Mouse (Mus musculus) spleen, adult 12 weeks (tissue): ENCODE results near the gene Dock8.

Source experiments
- DNase-seq: peaks from one replicate; pipeline ENCODE4 v3.0.0; 2022; ENCODE audit warnings: low spot score

The Dock8 gene

DNA sequence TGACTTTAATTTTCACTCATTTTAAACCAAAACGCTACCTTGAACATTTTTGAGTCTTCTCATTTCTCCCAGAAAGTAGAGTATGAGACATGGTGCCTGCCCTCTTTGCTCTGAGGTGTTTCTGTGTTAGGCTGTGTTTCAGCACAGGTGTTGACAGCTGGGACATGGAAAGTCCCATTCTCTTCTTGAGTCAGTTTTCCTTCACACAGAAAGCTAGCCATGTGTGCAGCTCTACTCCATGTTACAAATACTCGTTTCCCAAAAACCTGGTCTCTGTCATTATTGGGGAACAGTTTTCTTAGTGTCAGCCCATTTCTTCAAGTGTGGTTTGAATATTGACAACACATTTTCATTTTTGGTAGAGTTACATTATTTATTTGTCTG is 63.5 kb downstream of the Dock8 start:
- DNase-seq: no peak

DNA sequence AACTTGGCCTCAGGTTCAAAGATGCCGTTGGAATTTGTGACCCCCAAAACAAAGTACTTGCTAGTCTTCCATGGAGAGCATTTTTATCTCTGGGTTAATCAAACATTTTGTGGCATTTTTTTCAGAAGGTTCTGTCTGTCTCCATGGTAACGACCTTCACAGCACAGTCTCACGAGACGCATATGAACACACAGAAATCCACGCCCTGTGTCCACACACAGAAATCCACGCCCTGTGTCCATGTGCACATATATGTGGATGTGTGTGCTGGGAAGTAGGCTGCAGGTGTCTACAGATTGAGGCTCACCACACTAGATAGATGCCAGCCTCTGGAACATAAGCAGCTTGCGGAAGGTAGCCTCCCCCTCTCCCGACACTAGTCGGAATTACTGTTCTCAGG is 66.9 kb downstream of the Dock8 start:
- DNase-seq: no peak

DNA sequence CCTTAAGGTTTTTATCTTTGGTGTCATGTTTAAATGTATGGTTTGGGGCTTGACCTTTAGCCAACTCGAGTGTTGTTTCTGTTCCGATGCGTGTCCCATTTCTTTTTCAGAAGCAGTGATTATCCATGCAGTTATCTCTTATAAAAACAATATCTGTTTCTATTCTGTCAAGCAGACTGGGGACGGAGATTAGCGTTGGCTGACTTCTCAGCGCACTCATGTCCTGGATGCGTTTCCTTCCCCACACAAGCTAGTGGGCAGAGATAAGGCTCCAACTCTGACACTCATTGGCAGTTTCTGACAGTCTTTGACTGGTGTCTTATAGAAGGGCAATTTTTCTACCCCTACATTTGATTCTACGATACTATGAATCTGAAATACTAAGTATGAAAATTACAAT is 69.2 kb downstream of the Dock8 start:
- no peak for DNase-seq

DNA sequence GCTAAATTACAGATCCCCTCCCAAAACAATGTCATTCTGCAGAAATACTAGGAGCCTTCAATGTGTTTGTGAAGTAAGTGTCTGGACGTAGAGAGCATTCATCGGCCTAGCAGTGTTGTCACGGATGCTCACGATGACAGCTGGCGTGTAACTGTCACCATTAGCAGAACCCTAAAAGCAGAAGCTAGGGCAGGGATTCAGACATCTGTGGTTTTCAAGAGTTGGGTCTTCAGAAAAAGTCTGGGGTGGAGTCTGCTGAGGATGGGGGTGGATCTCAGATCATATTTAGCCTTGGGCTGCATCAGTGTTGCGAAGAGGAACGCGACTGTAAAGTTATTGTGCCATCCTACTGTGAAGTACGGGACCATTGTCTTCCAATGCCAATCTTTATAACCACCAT is 73.2 kb downstream of the Dock8 start:
- DNase-seq: no peak

DNA sequence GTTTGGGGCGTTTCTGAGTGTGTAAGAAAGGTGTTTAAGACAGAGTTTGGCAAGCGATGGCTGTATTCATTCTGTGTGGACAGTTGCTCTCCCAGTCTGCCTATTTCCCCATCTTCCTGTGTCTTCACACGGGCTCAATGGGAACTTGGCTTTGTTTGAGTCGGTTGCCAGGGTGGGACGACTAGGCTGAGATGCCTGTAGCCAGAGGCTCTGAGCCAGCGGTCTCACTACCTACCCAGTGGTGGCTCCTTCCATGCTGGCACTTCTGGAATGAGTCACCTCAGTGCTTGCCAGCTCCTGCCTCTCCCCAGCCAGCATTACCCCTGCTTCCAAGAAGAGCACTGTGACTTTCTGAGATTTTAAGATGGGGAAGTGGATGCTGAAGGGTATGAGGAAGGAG is 75.4 kb downstream of the Dock8 start:
- DNase-seq: no peak

DNA sequence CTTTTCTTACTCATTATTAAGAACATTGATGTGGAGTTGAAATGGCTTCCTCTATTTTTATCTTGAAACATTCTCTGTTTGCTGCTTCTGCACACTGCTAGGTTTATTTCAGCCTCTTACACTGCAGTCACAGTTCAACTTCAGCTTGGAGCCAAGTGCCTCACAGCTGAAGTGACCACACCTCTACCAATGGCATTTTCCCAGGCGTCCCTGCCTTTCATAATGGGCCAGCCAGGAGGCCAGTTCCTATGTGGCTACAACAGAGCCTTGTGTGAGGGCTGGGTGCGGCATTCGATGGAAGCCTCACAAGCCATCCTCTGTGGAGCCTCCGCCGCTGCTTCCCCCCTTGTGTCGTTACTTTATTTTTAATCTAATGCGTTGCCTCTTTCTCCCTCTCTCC is 78.3 kb downstream of the Dock8 start:
- DNase-seq: no peak

DNA sequence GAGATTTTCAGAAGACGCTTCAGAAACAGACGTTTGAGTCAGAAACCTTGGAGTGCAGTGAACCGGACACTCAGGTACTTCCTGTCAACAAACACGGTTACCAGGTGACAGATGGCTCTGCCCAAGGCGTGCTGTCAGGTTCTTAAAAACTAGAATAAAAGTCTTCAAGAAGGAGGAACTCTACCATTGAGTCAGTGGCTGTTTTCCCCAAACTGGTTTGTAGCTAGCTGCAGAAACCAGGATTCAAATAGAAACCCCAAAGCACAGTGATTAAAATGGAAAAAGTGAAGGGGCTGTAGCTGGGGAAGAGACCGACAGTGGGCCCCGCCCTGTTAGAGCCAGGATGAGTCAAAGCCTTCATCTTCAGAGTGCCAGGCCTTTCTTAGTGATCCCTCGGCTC is 78.8 kb downstream of the Dock8 start:
- DNase-seq: no peak

DNA sequence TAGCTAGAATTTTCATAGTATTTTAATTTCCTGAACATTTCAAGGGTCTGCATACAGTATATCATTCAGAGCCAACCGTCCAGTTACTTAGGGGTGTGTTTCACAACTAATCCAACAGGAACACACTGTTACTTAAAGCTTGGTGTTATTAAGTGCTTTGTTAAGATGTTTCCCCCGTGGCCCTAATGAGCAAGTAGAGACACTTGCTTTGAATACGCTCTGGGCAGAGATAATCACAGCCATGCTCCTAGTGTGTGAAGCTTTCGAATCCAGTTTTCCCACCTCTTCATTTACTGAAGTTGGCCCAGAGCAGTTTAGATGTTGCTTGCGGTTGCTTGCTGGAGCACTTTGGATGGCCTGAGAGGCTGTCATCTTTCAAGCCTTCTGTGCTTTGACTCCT is 80.8 kb downstream of the Dock8 start:
- DNase-seq: no peak

DNA sequence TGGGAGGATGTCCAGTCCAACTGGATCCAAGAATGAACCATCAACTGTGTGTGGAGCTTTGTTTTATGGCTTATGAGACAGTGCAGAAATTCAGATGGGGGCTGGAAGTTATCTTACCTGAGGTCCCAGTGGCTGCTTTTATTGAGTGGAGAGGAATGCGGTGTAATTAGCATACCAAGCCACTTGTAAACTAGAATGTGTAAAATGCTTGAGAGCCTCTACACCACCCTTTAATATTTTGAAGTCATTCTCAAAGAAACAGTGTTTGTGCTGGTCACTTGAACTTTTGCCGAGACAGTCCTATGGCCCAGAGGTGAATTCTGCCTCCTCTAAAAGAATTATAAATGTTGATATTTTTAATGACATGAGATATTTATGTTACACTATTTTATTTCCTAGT is 83.5 kb downstream of the Dock8 start:
- no peak for DNase-seq

DNA sequence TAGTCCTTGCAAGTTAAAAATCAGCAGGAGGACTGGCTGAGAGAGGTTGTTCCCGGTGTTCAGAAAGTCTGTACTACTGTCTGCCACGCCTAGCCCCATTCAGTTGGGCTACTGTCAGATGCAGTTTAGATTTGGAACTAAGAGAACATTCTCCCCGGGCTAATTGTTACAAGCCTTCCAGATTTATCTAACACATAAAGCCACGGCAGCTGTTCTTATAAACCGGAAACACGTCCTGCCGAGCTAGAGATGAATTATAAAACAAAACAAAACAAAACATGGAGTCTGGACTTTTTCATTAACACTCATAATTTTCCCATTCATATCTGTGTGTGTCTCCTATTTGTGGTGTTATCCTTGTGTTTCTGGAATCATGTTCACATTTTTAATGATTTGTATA is 87.8 kb downstream of the Dock8 start:
- no peak for DNase-seq

DNA sequence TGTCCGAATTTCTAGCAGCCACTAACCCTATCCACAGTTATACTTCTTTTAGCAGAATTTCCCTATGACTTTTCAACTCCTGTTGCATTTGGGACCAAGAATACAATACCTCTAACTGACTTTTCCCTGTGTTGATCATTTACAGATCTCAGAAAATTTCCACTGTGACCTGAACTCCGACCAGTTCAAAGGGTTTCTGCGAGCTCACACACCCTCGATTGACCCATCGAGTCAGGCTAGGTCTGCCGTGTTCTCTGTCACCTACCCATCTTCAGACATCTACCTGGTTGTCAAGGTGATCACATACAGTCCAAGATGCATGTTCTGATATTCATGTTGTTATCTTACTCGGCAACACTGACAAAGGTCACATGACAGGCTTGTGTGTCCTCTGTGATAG is 90.4 kb downstream of the Dock8 start:
- no peak for DNase-seq

DNA sequence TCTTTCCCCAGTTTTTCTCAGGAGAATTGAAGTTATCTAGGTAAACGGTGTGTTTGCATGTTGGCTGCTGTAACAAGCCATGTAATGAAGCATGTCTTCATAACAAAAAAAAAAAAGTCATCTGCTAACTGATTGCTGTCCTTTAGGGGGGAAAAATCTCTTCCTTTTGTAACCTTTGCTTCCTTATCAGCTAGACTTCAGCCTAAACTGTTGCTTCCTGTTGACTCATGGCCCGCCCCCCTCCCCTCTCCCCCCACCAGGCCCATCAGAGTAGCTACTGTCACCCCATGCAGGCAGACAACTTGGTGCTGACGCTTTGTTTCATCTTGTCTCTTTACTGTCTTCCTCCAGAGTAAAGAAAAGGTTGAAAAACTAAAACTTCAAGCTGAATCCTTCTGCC is 95.8 kb downstream of the Dock8 start:
- DNase-seq: no peak

DNA sequence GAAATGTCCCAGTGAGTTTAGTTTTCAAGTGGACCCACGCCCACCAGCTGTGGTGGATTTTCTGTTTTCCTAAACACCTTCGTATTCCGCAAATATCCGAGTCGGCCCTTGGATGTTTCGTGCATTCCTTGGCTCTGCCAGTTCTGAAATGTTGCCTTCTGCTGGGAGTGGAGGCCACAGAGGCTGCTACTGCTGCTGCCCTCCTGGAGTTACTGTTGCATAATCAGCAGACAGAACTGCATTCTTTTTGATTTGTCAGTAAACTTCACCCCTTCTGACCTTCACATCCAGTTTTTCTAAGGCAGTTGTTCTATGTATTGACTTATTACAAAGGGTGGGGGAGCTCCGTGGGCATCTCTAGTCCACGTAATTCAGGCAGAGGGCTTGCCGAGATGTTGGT is 97.0 kb downstream of the Dock8 start:
- no peak for DNase-seq

DNA sequence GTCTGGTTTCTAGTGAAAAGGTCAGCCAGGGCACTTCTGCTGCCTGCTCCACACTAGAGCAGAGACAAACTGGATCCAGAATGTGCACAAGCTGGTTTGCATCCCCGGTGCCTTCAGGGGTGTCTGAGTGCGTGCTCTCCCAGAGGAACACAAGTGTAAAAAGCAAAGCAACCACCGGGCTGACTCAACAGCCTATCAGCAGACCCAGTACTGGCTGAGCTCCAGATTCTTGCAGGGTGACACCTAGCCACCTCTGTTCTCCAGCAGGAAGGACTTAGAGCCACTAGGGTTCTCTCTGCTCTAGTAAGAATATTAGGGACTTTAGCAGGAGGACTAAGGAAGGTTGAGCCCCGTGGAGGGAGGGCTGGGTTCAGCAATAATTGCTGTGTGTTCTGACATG is 97.7 kb downstream of the Dock8 start:
- DNase-seq: no peak

DNA sequence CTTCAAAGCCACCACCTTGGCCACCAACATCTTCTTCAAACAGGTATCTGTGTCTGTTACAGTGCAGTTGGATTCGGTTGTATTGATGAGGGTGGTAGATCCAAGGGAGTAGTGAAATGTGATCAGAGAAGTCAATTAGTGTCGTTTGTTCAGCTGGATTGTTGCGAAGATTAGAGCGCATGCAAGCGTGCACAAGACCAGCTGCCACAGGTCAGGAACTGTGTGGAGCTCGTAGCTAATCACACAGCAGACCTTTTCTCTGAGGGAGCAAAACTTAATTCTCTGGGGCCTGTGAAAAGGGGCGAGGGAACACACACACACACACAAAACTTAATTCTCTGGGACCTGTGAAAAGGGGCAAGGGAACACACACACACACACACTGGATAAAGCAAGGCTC is 98.2 kb downstream of the Dock8 start:
- no peak for DNase-seq

DNA sequence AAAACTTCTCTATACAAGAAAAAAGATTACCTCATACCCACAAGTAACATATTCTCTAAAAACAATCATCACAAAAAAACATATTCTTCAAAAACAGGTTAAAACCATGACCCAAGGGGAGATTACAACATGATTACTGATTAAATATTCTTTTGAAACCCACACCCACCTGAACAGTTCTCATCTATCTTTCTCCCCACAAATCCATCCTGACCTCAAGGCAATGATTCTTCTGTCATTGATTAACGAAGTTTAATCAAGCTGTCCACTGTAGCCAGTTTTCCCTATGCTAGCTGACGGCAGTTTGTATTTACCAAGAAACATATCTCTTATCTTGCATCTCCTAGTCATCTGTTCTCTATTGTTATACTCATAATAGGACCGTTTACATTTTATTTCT is 98.6 kb downstream of the Dock8 start:
- DNase-seq: no peak

DNA sequence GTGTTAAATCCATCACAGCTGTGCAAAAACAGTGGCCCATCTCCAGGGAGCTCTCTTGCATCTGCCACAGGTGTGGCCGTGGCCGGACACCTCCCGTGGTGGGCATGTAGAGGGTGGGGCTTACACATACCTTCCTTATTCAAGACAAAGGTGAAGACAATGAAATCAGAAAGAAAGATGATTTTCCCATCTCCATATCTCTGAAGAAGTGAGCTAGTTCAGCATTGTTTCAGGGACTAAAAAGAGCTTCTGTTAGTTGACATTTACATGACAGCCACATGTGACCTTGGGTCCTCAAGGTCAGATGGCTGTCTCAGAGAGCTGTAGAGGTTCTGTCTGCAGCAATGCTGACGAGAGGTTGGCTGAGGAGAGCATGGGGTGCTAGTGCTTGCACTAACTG is 99.6 kb downstream of the Dock8 start:
- DNase-seq: no peak

DNA sequence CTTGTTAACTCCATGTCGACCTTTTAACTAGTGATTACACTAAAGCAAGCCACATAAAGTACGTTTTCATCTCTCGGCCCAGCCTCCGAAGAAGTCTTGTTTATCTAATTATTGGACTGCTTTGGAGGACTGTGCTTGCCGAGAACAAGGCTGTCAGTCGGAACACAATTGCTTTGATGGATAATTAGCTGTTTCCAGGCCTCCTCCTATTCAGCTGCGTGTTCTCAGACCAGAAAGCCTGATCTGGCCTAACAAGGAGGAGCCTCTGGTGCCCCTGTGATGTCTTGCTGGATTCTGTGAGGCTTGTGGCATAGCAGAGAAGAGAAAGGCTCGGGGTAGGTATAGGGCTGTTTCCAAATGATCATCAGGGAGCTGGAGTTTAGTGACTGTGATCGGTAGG is 106.3 kb downstream of the Dock8 start:
- no peak for DNase-seq

DNA sequence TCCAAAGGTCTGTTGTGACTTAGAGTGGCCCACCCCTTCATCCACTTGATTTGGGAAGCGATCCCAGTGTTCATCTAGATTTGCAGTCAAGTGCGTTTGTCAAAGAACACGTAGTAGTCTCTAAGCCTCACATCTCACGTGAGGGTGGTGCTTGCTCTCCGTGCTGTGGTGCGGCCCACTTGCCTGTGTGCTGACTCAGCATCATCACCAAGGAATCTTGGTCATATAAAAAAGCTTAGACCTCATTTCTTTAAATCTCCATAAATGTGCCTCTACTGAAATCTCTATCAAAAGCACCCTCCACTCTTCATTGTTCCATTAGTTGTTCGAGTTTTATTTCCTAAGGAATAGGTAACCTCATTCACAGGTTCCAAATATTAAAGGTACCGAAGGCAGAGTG is 107.0 kb downstream of the Dock8 start:
- DNase-seq: no peak

DNA sequence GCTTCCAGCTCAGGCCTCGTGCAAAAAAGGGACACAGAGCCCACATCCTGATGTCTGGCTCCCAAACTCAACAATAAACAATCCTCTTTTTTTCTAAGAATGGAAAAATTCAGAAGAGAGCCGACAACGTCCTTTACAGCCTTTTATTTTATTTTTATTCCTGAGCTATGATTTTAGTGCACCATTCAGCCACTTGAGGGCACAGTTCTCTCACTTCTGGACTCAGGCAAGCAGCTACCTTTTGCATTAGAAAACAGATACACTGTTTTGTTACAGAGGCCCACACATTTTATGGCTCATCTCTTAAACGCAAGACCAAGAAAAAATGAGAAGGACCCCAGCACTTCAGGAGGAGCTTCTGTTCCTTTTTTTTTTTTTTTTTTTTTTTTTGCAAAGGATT is 108.1 kb downstream of the Dock8 start:
- DNase-seq: no peak

DNA sequence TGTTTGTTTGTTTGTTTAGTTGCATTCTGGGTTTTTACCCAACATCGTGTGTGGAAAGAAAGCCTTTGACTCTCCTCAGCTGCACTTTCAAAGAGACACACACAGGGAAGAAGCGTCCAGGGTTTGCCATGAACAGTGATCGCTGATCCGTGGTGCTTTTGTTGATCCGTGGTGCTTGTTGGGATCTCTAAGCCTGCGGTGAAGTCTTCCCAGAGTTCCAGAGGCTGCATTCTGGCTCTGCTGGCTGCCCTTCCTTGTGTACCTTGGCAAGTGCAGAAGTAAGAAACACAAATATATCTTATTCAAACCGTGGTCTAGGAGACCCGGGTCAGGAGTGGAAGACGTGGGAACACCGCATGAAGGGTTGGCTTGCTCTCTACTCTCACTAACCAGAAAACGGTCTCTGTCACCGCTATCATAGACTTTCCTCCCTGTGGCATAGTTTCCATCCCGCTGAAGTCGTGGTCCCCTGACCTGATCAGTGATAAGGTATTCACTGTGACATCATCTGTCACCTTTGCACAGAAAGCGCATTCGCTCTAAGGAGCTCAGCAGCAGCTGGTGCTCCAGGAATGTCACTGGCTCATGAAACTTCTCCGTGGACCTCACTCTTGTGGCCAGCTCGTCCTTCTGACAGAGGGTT is 112.4 kb downstream of the Dock8 start:
- DNase-seq: no peak

DNA sequence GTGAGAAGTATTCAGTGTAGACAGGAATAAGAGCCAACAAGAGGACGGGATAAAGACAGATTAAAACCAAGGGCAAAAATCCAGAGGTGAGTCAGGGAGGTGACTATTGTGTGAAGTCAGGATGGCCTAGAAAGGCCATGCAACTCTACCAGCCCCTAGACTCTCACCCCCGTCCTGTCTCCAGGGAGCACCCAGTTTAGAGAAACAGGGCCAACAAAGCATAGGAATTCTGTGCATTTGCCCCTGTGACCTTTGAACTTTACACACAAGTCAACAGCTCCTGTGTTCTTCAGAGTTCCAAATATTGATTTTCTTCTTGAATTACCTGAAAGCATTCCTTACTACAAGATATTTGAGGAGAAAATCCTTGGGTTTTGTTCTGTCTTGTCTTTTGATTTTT is 117.6 kb downstream of the Dock8 start:
- DNase-seq: no peak

DNA sequence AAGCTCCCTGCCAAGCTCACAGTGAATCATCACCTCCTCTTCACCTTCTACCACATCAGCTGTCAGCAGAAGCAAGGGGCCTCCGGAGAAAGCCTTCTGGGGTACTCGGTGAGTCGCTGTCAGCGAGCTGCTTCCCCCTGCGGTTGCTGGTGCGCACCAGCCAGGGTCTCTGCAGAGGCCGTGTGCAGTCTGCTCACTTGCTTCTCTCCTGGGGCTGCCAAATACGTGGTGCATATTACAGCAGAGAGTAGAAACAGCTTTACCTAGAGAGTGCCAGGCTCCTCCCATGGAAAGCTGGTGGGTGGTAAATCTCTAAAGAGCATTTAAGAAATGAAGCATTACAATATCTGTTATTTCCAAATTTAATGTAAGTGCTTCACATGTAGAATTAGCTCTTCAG is 123.1 kb downstream of the Dock8 start:
- DNase-seq: no peak

DNA sequence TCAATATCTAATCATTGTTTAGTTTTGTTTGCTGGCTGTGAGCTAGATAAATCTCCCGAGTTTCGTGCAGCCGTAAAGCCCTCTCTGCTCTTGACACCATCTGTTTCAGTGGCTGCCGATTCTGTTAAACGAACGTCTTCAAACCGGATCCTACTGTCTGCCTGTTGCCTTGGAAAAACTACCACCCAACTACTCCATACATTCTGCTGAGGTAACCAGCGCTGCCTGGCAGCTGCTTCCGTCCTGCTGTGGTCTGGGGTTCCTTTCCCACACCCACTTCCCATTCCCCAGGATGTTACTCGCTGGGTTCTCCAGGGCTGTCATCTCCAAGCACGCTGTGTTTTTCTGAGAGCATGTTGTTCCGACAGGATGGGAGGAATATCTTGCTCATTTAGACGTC is 123.7 kb downstream of the Dock8 start:
- DNase-seq: no peak

DNA sequence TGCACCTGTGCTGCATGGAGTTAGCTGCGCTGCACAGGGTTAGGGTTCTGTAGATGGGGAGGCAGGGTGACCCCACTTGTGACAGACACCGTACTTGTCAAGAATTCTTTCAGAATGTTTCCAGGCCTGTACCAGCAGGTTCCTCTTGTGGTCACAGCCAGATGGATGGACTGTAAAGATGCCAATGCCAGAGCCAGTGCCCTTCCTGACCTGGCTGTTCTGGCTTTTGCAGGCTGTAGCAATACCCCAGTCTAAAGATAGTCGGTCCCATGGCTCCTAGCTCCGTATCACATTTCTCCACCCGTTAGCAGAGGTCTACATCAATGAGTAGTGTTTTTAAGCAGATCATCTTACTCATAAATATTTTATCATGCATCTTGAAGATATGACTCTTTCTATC is 124.1 kb downstream of the Dock8 start:
- DNase-seq: no peak
